Mouse (Mus musculus): ENCODE measurements around the gene Cep152. TPM values are rescaled to one million over a fixed set of nuclear protein-coding genes. Genes with fewer than 3 reads are reported as not detected.
A peak's percentile ranks its signal among the peaks of the same experiment; 100 is the strongest.

The Cep152 gene
- 11.4 and 12.2 TPM in 2 replicates for polyA plus RNA-seq (2016; fragmentation: Nextera tagmentation; extraction: Ambion mirVana)

- H3K36me3 ChIP-seq (replicated peaks), result peaks cover 4% of the 10 kb centered on the region; the same call in 1 of the 2 replicates
- under 1% methylated on average over 50 of the region's 50 CpGs for WGBS
- H3K4me3 ChIP-seq (replicated peaks), result peak within 1 kb of the TSS; percentile 86
- no peak within 1 kb of the TSS for H3K27ac ChIP-seq
- H3K27me3 ChIP-seq, result no peaks in the 10 kb centered on the region
- peak within 1 kb of the TSS; percentile 74 for H3K9ac ChIP-seq
- no peaks in the 10 kb centered on the region for H3K9me3 ChIP-seq
- peak within 1 kb of the TSS; percentile 64 for H3K4me2 ChIP-seq
- ATAC-seq (ENCODE audit: low FRiP score), result peak; percentile 99
- peaks cover 30% of the 10 kb centered on the region for H3K4me1 ChIP-seq
Observed at GRCm38 (mm10) chr2:125624837-125625351, at the start of gene Cep152. TSS of gene Cep152 (minus strand) at chr2:125625113.

DNA sequence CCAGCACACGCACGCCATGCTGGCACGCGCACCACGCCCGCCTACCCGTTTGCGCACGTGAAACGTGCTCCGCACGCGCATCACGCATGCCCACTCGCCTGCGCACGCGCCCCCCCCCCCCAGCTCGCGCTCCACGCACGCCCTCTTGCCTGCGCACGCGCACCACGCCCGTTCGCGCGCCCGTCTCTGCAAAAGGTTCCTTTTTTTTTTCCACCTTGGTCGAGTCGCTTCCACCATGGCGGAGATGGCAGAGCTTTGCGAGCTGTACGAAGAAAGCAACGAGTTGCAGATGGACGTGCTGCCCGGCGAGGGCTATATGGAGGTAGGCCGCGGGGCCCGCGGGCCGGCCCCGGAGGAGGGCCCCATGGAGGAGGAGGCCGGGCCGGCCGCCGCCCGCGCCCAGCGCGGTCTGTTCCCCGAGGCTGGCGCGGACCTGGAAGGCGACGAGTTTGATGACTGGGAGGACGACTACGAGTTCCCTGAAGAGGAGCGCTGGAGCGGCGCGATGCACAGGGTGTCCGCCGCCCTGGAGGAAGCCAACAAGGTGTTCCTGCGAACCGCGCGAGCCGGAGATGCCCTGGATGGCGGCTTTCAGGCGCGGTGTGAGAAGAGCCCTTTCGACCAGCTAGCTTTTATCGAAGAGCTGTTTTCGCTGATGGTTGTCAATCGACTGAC, 48.2 kb upstream of the Cep152 start, which contains the start of gene Eid1:
TSS of gene Eid1 (plus strand) at position 139 of the 675 bp plus-strand sequence.
- WGBS, result under 1% methylated on average over 71 of the region's 79 CpGs
- Histone ChIP-seq H3K9ac (peak within 1 kb of the TSS; percentile 92), H3K4me3 (replicated peaks) (peak within 1 kb of the TSS; percentile 71), H3K4me2 (peak within 1 kb of the TSS; percentile 64), H3K9me3 (no peaks in the 10 kb centered on the region), H3K36me3 (replicated peaks) (no peaks in the 10 kb centered on the region), H3K27me3 (no peaks in the 10 kb centered on the region), H3K4me1 (peaks cover 11% of the 10 kb centered on the region), H3K27ac (peak within 1 kb of the TSS; percentile 94)
- ATAC-seq (ENCODE audit: low FRiP score), result peak; percentile 93

DNA sequence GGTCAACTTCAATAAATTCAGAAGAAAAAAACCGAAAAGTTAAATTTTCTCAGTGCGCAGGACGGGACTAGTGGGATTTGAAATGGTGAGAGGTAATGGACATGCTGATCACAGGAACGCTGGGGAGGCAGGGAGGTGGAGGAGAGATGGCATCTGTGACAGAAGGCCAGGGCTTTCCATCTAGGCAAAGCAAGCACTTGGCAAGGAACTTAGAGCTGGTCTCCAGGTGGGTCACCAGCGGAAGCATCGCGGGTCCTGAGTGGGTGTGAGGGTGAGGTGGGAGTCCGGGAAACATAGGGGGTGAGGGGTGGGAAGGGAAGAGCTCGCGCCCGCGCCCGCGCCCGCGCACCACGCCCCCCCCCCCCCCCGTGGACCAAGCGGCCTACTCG, 47.6 kb upstream of the Cep152 start:
- no peak for ATAC-seq (ENCODE audit: low FRiP score)
- Histone ChIP-seq H3K27ac (peak overlapping the region; percentile 94), H3K4me3 (replicated peaks) (peak overlapping the region; percentile 71), H3K27me3 (no peaks in the 10 kb centered on the region), H3K4me1 (peaks cover 11% of the 10 kb centered on the region), H3K9me3 (no peaks in the 10 kb centered on the region), H3K36me3 (replicated peaks) (no peaks in the 10 kb centered on the region), H3K4me2 (peak overlapping the region; percentile 64), H3K9ac (peak overlapping the region; percentile 92)
- 24% methylated on average over 10 of the region's 20 CpGs for WGBS

DNA sequence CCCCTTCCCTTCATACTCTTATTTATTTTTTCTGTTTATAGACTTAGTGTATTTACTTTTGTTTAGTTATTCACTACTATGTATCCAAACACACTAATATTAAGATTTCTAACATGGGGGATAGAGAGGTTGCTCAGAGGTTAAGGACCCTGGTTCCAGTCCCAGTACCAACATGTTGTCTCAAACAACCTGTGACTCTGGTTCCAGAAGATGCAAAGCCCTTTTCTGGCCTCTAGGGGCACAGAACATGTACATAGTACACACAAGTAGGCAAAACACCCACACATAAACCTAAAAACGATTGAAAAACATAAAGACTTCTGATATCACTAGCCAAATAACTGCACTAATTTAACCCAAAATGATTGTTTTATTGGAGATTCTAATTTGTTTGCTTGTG, 45.9 kb upstream of the Cep152 start:
- Histone ChIP-seq H3K4me3 (replicated peaks) (no peak overlapping the region), H3K9ac (no peak overlapping the region), H3K27ac (no peak overlapping the region), H3K9me3 (no peaks in the 10 kb centered on the region), H3K36me3 (replicated peaks) (no peaks in the 10 kb centered on the region), H3K27me3 (no peaks in the 10 kb centered on the region), H3K4me1 (peaks cover 11% of the 10 kb centered on the region), H3K4me2 (no peak overlapping the region)
- no peak for ATAC-seq (ENCODE audit: low FRiP score)
- 50% methylated on average over 1 of the region's 1 CpGs for WGBS

DNA sequence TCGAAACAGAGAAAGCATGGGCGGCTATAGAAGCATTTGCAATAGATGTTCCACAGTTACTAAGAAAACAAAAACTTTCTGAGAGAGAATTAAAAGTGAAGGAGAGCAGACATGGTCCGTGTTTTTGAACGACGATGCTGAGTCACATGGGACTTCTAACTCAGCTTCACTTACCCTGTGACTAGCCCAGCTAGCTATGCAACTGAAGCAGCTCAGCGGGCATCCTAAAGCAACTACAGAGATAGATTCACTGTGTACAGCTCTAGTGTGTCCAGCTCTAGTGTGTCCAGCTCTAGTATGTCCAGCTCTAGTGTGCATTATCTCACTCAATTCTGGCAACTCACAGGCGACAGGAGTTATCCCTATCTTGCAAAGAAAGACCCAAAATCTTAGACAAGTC, 42.8 kb upstream of the Cep152 start:
- H3K4me1 ChIP-seq, result no peaks in the 10 kb centered on the region
- H3K36me3 ChIP-seq (replicated peaks), result no peaks in the 10 kb centered on the region
- H3K27ac ChIP-seq, result no peak overlapping the region
- 91% methylated on average over 7 of the region's 7 CpGs for WGBS
- H3K9me3 ChIP-seq, result no peaks in the 10 kb centered on the region
- H3K4me3 ChIP-seq (replicated peaks), result no peak overlapping the region
- no peak for ATAC-seq (ENCODE audit: low FRiP score)
- no peaks in the 10 kb centered on the region for H3K27me3 ChIP-seq
- no peak overlapping the region for H3K9ac ChIP-seq
- no peak overlapping the region for H3K4me2 ChIP-seq

GRCm38 (mm10) chr2:125667184-125667583, 42.3 kb upstream of the Cep152 start:
- no peaks in the 10 kb centered on the region for H3K4me1 ChIP-seq
- no peak overlapping the region for H3K27ac ChIP-seq
- H3K9me3 ChIP-seq, result no peaks in the 10 kb centered on the region
- H3K36me3 ChIP-seq (replicated peaks), result no peaks in the 10 kb centered on the region
- H3K27me3 ChIP-seq, result no peaks in the 10 kb centered on the region
- no peak overlapping the region for H3K9ac ChIP-seq
- no peak overlapping the region for H3K4me3 ChIP-seq (replicated peaks)
- WGBS, result 82% methylated on average over 5 of the region's 5 CpGs
- no peak for ATAC-seq (ENCODE audit: low FRiP score)
- no peak overlapping the region for H3K4me2 ChIP-seq

- Histone ChIP-seq H3K9ac (no peak overlapping the region), H3K36me3 (replicated peaks) (no peaks in the 10 kb centered on the region), H3K4me2 (no peak overlapping the region), H3K9me3 (no peaks in the 10 kb centered on the region), H3K27ac (no peak overlapping the region), H3K27me3 (no peaks in the 10 kb centered on the region), H3K4me3 (replicated peaks) (no peak overlapping the region), H3K4me1 (no peaks in the 10 kb centered on the region)
- no peak for ATAC-seq (ENCODE audit: low FRiP score)
- 82% methylated on average over 4 of the region's 4 CpGs for WGBS
Observed at GRCm38 (mm10) chr2:125666668-125667067, 41.8 kb upstream of the Cep152 start.

- ATAC-seq (ENCODE audit: low FRiP score), result no peak
- Histone ChIP-seq H3K36me3 (replicated peaks) (no peaks in the 10 kb centered on the region), H3K9ac (no peak overlapping the region), H3K4me2 (no peak overlapping the region), H3K9me3 (no peaks in the 10 kb centered on the region), H3K27me3 (no peaks in the 10 kb centered on the region), H3K27ac (no peak overlapping the region), H3K4me3 (replicated peaks) (no peak overlapping the region), H3K4me1 (peaks cover under 1% of the 10 kb centered on the region; the same call in 1 of the 2 replicates)
- WGBS, result 81% methylated on average over 4 of the region's 4 CpGs
Observed at GRCm38 (mm10) chr2:125665909-125666308, 41.0 kb upstream of the Cep152 start.

GRCm38 (mm10) chr2:125665213-125665612, 40.3 kb upstream of the Cep152 start:
- no peak overlapping the region for H3K4me3 ChIP-seq (replicated peaks)
- no peaks in the 10 kb centered on the region for H3K36me3 ChIP-seq (replicated peaks)
- H3K27me3 ChIP-seq, result 0 out of 2 replicates have a peak, but pooled peaks cover 2% of the 10 kb centered on the region
- H3K27ac ChIP-seq, result no peak overlapping the region
- WGBS, result 90% methylated on average over 5 of the region's 5 CpGs
- no peak for ATAC-seq (ENCODE audit: low FRiP score)
- no peak overlapping the region for H3K4me2 ChIP-seq
- no peaks in the 10 kb centered on the region for H3K9me3 ChIP-seq
- peaks cover 8% of the 10 kb centered on the region; the same call in 1 of the 2 replicates for H3K4me1 ChIP-seq
- H3K9ac ChIP-seq, result no peak overlapping the region

DNA sequence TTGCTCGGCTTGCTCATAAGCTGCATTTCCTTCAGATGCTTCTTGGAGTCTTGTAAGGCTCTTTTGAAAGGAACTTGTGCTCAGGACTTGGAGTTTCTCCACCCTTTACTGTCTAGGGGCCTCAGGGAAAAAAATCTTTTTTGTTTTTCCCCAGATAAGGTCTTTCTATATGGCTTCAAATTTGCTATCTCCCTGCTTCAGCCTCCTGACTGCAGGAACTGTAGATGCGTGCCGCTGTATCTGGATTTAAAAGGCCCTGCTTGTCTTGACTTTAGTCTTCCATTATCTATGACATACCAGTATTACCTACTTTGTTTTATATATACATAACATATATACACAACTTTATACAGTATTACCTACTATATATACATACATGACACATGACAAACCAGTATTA, 37.6 kb upstream of the Cep152 start:
- Histone ChIP-seq H3K4me2 (no peak overlapping the region), H3K9ac (no peak overlapping the region), H3K9me3 (no peaks in the 10 kb centered on the region), H3K4me3 (replicated peaks) (no peak overlapping the region), H3K4me1 (peaks cover 8% of the 10 kb centered on the region; the same call in 1 of the 2 replicates), H3K27ac (no peak overlapping the region), H3K27me3 (0 out of 2 replicates have a peak, but pooled peaks cover 2% of the 10 kb centered on the region), H3K36me3 (replicated peaks) (no peaks in the 10 kb centered on the region)
- no peak for ATAC-seq (ENCODE audit: low FRiP score)
- 96% methylated on average over 3 of the region's 3 CpGs for WGBS

DNA sequence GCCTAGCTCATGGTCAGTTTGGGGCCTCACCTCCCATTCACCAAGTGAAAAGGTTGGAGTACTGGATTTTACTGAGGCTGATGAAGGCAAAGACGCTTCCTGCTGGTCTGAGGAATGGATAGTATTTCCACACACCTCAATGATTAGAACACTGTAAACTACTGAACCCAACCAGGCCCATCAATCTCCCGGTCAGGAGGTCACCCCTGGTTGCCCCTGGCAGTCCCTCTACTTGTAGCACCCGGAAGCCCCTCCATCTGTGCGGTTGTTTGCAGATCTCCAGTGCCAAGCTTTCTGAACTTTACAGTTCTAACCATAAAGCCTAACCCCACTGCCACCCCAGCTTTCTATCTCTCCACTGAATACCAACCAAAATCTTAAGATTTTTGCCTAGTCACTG, 36.2 kb upstream of the Cep152 start:
- Histone ChIP-seq H3K27ac (no peak overlapping the region), H3K4me2 (peak overlapping the region; percentile 48), H3K9me3 (no peaks in the 10 kb centered on the region), H3K9ac (no peak overlapping the region), H3K4me1 (peaks cover 8% of the 10 kb centered on the region; the same call in 1 of the 2 replicates), H3K36me3 (replicated peaks) (no peaks in the 10 kb centered on the region), H3K27me3 (0 out of 2 replicates have a peak, but pooled peaks cover 2% of the 10 kb centered on the region), H3K4me3 (replicated peaks) (no peak overlapping the region)
- 75% methylated on average over 4 of the region's 4 CpGs for WGBS
- ATAC-seq (ENCODE audit: low FRiP score), result no peak

GRCm38 (mm10) chr2:125660537-125661130, 35.7 kb upstream of the Cep152 start:
- Histone ChIP-seq H3K27ac (no peak overlapping the region), H3K4me3 (replicated peaks) (peak overlapping the region; percentile 17), H3K36me3 (replicated peaks) (no peaks in the 10 kb centered on the region), H3K27me3 (0 out of 2 replicates have a peak, but pooled peaks cover 2% of the 10 kb centered on the region), H3K4me1 (peaks cover 8% of the 10 kb centered on the region; the same call in 1 of the 2 replicates), H3K9me3 (no peaks in the 10 kb centered on the region), H3K4me2 (peak overlapping the region; percentile 48), H3K9ac (peak overlapping the region; percentile 33; the same call in 1 of the 2 replicates)
- WGBS, result 45% methylated on average over 20 of the region's 20 CpGs
- ATAC-seq (ENCODE audit: low FRiP score), result peak; percentile 49; the same call in 1 of the 2 replicates

Measured in forebrain, embryonic 12.5 days (tissue).